Mouse (Mus musculus) adrenal gland, adult 18-20 months (tissue): Measurements from ENCODE around the gene Krt2. TPM values are rescaled to one million over a fixed set of nuclear protein-coding genes. Genes with fewer than 3 reads are reported as not detected.

Source experiments
- DNase-seq, 2 experiments: peaks; one replicate each; pipeline ENCODE4 v3.0.0; 2021 to 2022; ENCODE audit warnings: low spot score in 2 of 2
- total RNA-seq, 2 experiments: library from RNA; stranded (reverse); gene quantifications; 1 replicate in 1 of 2; 2 replicates in 1 of 2; pipeline ENCODE4 v1.2.3; 2021

The Krt2 gene
- total RNA-seq, 2 experiments from 2014 or later = not detected

- DNase-seq = peak; percentile 89
Measured at GRCm38 (mm10) chr15:101772711-101773081, 45.3 kb downstream of the Krt2 start.

- no peak for DNase-seq
Measured at GRCm38 (mm10) chr15:101772080-101772710, 45.8 kb downstream of the Krt2 start.

- no peak for DNase-seq
Measured at GRCm38 (mm10) chr15:101770226-101770625, 47.7 kb downstream of the Krt2 start.

Other genes starting within 250 kb of the Krt2 start
- not detected for gene Krt75, start 244.3 kb downstream of the Krt2 start, total RNA-seq
- gene Gm5414, start 190.0 kb downstream of the Krt2 start, total RNA-seq = not detected
- not detected for gene Gm5478, start 170.8 kb downstream of the Krt2 start, total RNA-seq
- gene Krt6b, start 137.9 kb downstream of the Krt2 start, total RNA-seq = not detected
- not detected for gene Krt6a, start 123.9 kb downstream of the Krt2 start, total RNA-seq
- not detected for gene Krt5, start 105.3 kb downstream of the Krt2 start, total RNA-seq
- not detected for gene Krt71, start 75.1 kb downstream of the Krt2 start, total RNA-seq
- gene Krt72, start 31.7 kb downstream of the Krt2 start, total RNA-seq = not detected
- not detected for gene Krt73, start 15.8 kb downstream of the Krt2 start, total RNA-seq
- under 1 TPM in 1 of 2 experiments, not detected in 1; 0.56 TPM for gene Krt1, start 32.6 kb upstream of the Krt2 start, total RNA-seq
- not detected for gene Krt77, start 51.5 kb upstream of the Krt2 start, total RNA-seq
- gene Krt76, start 74.8 kb upstream of the Krt2 start, total RNA-seq = under 1 TPM in 1 of 2 experiments, not detected in 1; 0.13 TPM
- gene Krt4, start 106.6 kb upstream of the Krt2 start, total RNA-seq = not detected
- 1 to 10 TPM in 1 of 2 experiments, under 1 TPM in 1; 0.73 to 3.6 TPM for gene Krt79, start 122.2 kb upstream of the Krt2 start, total RNA-seq
- not detected for gene Krt78, start 136.1 kb upstream of the Krt2 start, total RNA-seq
- gene Krt8, start 186.3 kb upstream of the Krt2 start, total RNA-seq = 1 to 10 TPM in 1 of 2 experiments, under 1 TPM in 1; 0.70 to 1.1 TPM
- 1 to 10 TPM; 1.0 to 1.3 TPM for gene Krt18, start 210.0 kb upstream of the Krt2 start, total RNA-seq